Mouse (Mus musculus): ENCODE data around the gene D630003M21Rik. TPM values are rescaled to one million over a fixed set of nuclear protein-coding genes. Genes with fewer than 3 reads are reported as not detected.

D630003M21Rik gene
- polyA plus RNA-seq, 1 experiment from 2014 or later = 8.9 TPM

DNA sequence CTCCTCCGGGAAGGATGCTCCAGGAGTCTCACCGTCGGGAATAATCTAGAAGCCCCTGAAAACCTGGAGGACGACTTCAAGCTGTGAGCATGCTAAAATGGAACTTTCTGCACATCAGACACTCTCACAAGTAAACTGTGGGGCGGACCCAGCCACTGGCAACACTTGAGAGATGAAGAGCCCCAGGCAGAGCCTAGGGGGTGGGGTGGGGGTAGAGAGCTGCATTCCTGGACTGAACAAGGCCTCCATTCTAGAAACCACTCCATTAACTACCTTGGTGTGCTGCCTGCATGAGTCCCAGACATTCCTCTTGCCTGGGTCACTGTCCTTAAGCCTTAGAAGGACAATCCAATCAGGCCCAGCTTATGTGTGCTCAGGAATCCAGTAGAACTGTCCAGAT lies 2.0 kb upstream of the D630003M21Rik start:
- Histone ChIP-seq H3K27me3 (no peaks in the 10 kb centered on the region), H3K4me1 (peaks cover 26% of the 10 kb centered on the region), H3K9me3 (replicated peaks) (no peaks in the 10 kb centered on the region), H3K27ac (0 out of 2 replicates have a peak overlapping the region, but pooled peaks have one; percentile 9), H3K4me3 (no peak overlapping the region), H3K36me3 (no peaks in the 10 kb centered on the region), H3K4me2 (replicated peaks) (no peak overlapping the region), H3K9ac (no peak overlapping the region)
- no peak for ATAC-seq (ENCODE audit: low FRiP score)
- WGBS = 36% methylated on average over 5 of the region's 5 CpGs

DNA sequence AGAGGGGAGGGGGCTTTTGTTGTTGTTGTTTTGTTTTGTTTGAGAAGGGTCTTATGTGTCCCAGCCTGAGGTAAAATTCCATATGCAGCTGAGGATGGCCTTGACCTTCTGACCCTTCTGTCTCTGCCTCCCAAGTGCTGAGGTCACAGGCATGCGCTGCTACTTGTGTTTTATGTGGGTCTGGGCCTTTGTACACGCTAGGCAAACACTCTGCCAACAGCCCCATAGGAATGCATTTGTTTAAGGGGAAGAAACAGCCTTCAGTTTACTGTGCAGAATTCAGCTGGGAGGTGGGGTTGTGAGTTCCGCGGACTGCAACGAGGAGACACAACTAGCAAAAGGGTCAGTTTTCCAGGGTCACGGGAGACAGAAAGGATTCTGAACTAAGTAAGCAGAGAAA lies 1.6 kb upstream of the D630003M21Rik start:
- WGBS = 30% methylated on average over 6 of the region's 6 CpGs

DNA sequence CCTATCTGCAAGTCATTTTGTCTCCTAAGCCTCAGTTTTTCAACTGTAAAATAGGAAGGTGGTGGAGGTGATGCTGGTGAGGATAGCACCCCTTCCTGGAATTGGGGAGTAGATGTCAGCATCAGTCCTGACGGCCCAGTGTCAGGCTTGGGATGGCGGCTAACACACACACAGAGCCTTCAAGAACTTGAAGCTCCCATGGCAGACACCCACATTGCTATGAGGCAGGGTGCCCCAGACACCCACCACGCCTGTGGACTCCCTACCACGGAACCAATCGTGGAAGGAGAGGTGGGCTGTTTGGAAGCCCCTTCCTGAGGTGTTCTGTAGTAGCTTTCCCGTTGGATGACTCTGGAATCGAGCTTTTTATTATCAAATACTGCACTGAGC lies 476 bp upstream of the D630003M21Rik start:
- Histone ChIP-seq H3K9ac (peak overlapping the region; percentile 61), H3K4me2 (replicated peaks) (peak overlapping the region; percentile 87), H3K36me3 (no peaks in the 10 kb centered on the region), H3K4me3 (peak overlapping the region; percentile 42), H3K4me1 (peaks cover 26% of the 10 kb centered on the region), H3K9me3 (replicated peaks) (no peaks in the 10 kb centered on the region), H3K27ac (peak overlapping the region; percentile 76), H3K27me3 (no peaks in the 10 kb centered on the region)
- WGBS = 31% methylated on average over 7 of the region's 7 CpGs
- no peak for ATAC-seq (ENCODE audit: low FRiP score)

More for the DNA sequence above, 1.6 kb upstream of the D630003M21Rik start:
- Histone ChIP-seq H3K4me3 (no peak overlapping the region), H3K36me3 (no peaks in the 10 kb centered on the region), H3K27ac (0 out of 2 replicates have a peak overlapping the region, but pooled peaks have one; percentile 9), H3K9me3 (replicated peaks) (no peaks in the 10 kb centered on the region), H3K4me2 (replicated peaks) (no peak overlapping the region), H3K27me3 (no peaks in the 10 kb centered on the region), H3K4me1 (peaks cover 26% of the 10 kb centered on the region), H3K9ac (no peak overlapping the region)
- ATAC-seq (ENCODE audit: low FRiP score) = no peak

DNA sequence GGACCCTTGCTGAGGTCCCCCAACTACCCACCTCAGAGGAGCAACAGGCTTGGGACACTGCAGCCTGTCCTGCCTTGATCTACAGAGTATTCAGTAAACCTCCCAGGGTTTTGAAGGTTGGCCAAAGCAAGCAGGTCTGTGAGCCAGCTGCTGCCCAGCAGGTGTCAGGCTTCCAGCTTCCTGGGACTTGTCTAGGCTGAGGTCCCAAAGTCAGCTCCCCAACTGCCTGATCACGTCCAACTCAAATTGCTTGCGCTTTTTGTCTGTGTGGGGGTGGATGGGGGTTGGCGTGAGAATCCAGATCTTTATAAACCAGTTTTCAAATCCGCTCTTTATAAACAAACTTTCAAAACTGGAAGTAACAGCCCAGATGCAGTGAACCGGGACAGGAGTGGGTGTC lies 3.7 kb downstream of the D630003M21Rik start:
- Histone ChIP-seq H3K27ac (no peak overlapping the region), H3K4me2 (replicated peaks) (no peak overlapping the region), H3K9ac (no peak overlapping the region), H3K4me3 (no peak overlapping the region), H3K36me3 (no peaks in the 10 kb centered on the region), H3K9me3 (replicated peaks) (no peaks in the 10 kb centered on the region), H3K27me3 (no peaks in the 10 kb centered on the region), H3K4me1 (peaks cover 33% of the 10 kb centered on the region)
- 81% methylated on average over 5 of the region's 5 CpGs for WGBS
- ATAC-seq (ENCODE audit: low FRiP score) = no peak

DNA sequence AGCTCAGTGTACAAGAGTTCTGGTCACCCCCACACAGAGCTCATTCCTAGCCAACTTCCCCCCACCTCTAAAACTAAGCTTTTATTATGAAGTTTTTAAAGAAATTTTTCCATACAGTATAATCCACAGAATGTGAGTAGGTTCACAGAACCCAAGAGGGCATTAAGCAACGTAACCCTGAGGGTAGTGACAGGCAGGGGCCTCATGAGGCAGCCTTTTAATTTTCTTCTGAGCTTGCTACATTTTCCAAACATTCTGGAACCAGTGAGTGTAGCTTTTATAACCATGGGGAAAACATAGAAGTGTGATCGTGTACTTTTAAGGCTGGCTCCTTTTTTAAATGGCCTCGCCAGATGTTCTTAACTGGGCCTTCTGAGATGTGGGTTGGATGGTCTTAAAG lies 5.5 kb downstream of the D630003M21Rik start:
- H3K4me1 ChIP-seq = peaks cover 20% of the 10 kb centered on the region
- H3K4me3 ChIP-seq = no peak overlapping the region
- H3K9me3 ChIP-seq (replicated peaks) = no peaks in the 10 kb centered on the region
- H3K27ac ChIP-seq = no peak overlapping the region
- no peak overlapping the region for H3K4me2 ChIP-seq (replicated peaks)
- no peak for ATAC-seq (ENCODE audit: low FRiP score)
- WGBS = 80% methylated on average over 3 of the region's 3 CpGs
- no peaks in the 10 kb centered on the region for H3K27me3 ChIP-seq
- no peaks in the 10 kb centered on the region for H3K36me3 ChIP-seq
- no peak overlapping the region for H3K9ac ChIP-seq

DNA sequence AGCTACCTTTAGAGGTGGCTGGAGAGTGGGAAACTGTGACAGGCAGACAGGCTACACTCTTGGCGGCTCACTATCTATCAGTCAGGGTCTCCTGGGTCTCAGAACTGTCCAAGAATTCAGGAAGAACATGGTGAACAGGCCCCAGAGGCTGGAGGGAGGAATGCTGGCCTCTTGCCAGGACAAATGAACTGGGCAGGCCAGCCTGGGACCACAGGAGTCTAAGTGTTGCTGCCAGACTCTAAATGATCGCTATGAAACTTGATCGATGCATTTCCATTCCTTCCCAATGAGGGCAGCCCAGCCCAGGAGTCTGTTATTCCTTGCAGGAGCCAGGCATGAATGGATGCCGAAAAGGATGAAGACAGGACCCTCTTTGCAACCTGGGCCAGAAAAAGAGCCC lies 6.4 kb downstream of the D630003M21Rik start:
- no peak overlapping the region for H3K9ac ChIP-seq

DNA sequence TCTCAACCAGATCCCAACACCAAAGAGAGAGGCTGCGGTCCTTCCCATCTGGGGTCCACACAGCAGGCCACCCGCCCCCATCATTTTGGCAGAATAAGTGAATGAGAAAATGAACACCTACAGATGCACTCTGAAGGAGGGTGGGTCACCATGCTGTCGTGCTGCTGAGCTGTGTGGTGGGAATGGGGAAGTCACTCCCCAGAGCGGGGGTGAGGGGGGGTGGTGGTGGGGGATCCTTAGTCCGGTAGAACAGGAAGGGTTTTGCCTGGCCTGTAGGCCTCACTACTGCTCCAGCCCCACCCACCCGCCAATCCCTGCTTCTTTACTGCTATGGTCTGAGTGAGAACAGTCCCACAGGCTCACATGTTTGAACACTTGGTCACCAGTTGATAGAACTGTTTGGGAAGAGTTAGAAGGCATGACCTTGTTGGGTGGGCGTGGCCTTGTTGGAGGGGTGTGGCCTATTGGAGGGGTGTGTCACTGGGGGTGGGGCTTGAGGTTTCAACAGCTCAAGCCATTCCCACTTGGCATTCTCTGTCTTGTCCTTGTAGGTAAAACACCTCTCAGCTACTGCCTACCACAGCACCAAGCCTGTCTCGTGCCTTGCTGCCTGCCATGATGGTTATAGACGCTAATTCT lies 7.5 kb downstream of the D630003M21Rik start:
- 89% methylated on average over 9 of the region's 9 CpGs for WGBS
- Histone ChIP-seq H3K9ac (no peak overlapping the region), H3K36me3 (no peaks in the 10 kb centered on the region), H3K4me2 (replicated peaks) (no peak overlapping the region), H3K4me1 (peaks cover 12% of the 10 kb centered on the region), H3K9me3 (replicated peaks) (no peaks in the 10 kb centered on the region), H3K4me3 (no peak overlapping the region), H3K27me3 (no peaks in the 10 kb centered on the region), H3K27ac (no peak overlapping the region)
- no peak for ATAC-seq (ENCODE audit: low FRiP score)

More for the DNA sequence above, 6.4 kb downstream of the D630003M21Rik start:
- peak overlapping the region; percentile 44; the same call in 1 of the 2 replicates for H3K27ac ChIP-seq
- H3K27me3 ChIP-seq = no peaks in the 10 kb centered on the region
- WGBS = 57% methylated on average over 4 of the region's 4 CpGs
- no peak for ATAC-seq (ENCODE audit: low FRiP score)
- H3K36me3 ChIP-seq = no peaks in the 10 kb centered on the region
- H3K4me1 ChIP-seq = peaks cover 12% of the 10 kb centered on the region
- no peaks in the 10 kb centered on the region for H3K9me3 ChIP-seq (replicated peaks)
- no peak overlapping the region for H3K4me2 ChIP-seq (replicated peaks)
- no peak overlapping the region for H3K4me3 ChIP-seq

DNA sequence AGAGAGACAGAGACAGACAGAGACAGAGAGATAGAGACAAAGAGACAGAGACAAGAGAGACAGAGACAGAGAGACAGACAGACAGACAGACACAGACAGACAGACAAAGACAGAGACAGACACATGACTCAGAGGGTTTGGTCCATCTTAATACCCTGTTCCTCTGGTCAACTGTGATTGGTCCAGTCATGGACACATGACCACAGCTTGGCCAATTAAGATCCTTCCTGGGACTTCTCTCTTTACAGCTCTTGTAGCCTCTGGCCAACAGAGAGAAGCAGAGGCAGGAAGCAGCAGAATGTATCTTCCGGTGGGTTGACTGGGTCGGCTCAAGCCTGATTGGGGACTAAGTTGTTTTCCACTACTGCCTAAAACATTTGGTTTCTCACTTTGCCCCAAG lies 9.5 kb downstream of the D630003M21Rik start:
- H3K27ac ChIP-seq = no peak overlapping the region
- H3K4me1 ChIP-seq = peaks cover 14% of the 10 kb centered on the region
- no peaks in the 10 kb centered on the region for H3K9me3 ChIP-seq (replicated peaks)
- no peak for ATAC-seq (ENCODE audit: low FRiP score)
- H3K4me2 ChIP-seq (replicated peaks) = no peak overlapping the region
- no peaks in the 10 kb centered on the region for H3K27me3 ChIP-seq
- H3K4me3 ChIP-seq = no peak overlapping the region
- no peaks in the 10 kb centered on the region for H3K36me3 ChIP-seq
- no peak overlapping the region for H3K9ac ChIP-seq
- WGBS = 93% methylated on average over 2 of the region's 2 CpGs

DNA sequence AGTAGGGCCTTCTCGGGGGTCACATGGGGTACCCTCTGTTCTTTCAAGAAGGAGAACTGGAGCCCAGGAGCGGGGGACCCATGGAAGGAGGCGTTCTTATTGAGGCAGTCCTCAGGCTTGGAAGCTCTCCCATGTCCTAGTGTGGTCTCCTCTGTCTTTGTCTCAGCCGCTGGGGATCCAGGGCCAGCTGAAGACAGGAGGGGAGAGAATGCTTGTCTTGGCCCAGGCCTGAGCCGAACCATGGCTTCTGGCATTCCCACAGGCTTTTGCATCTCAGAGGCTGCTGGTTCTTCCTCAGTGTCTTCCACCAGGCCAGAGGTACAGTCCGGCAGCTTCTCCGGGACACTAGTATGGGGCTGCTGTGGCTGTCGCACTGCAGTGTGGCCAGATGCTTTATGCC lies 12.5 kb downstream of the D630003M21Rik start:
- no peak overlapping the region for H3K4me3 ChIP-seq
- no peaks in the 10 kb centered on the region for H3K9me3 ChIP-seq (replicated peaks)
- H3K4me2 ChIP-seq (replicated peaks) = no peak overlapping the region
- H3K36me3 ChIP-seq = no peaks in the 10 kb centered on the region
- no peak overlapping the region for H3K27ac ChIP-seq
- H3K9ac ChIP-seq = no peak overlapping the region
- H3K27me3 ChIP-seq = no peaks in the 10 kb centered on the region
- H3K4me1 ChIP-seq = peaks cover 3% of the 10 kb centered on the region; the same call in 1 of the 2 replicates
- 95% methylated on average over 8 of the region's 8 CpGs for WGBS
- no peak for ATAC-seq (ENCODE audit: low FRiP score)

DNA sequence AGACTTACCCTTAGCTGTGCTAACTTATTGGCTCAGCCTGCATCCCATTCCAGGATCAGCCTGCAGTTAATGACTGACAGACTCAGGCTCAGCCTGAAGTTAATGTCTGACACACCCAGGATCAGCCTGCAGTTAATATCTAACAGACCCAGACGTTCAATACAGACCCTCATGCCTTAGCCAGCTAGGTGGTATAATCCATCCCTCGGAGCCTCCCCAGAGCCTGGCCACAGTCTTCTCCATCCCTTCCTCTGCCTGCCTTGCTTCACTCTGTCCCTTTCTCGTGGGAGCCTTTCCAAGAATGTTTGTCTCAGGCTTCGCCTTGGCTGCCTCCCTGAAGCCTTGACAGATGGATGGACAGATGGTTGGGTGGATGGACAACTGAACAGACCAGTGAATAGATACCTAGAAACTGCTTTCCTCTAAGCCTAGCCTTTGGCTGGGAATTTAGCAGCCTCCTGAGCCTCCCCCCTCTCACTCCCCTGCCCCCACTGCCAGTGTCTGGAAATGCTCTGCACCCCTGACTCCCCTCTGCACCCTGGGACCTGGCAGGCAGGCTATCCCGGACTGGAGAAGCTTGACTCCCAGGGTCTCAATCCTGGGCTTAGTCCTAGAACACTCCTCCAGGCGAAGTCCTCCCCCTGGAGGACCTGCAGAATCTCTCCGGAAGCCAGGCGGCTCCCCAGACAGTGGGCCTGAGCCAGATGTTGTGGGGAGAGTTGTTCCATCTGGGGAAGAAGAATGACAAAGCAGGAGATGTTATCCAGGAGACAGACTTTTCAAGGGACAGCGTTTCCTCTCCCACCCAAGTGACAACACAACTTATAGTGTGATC lies 13.5 kb downstream of the D630003M21Rik start:
- Histone ChIP-seq H3K27me3 (no peaks in the 10 kb centered on the region), H3K27ac (peak overlapping the region; percentile 8; the same call in 1 of the 2 replicates), H3K4me2 (replicated peaks) (no peak overlapping the region), H3K4me3 (no peak overlapping the region), H3K4me1 (peaks cover 7% of the 10 kb centered on the region; the same call in 1 of the 2 replicates), H3K9ac (no peak overlapping the region), H3K9me3 (replicated peaks) (no peaks in the 10 kb centered on the region), H3K36me3 (no peaks in the 10 kb centered on the region)
- 49% methylated on average over 9 of the region's 9 CpGs for WGBS
- no peak for ATAC-seq (ENCODE audit: low FRiP score)

DNA sequence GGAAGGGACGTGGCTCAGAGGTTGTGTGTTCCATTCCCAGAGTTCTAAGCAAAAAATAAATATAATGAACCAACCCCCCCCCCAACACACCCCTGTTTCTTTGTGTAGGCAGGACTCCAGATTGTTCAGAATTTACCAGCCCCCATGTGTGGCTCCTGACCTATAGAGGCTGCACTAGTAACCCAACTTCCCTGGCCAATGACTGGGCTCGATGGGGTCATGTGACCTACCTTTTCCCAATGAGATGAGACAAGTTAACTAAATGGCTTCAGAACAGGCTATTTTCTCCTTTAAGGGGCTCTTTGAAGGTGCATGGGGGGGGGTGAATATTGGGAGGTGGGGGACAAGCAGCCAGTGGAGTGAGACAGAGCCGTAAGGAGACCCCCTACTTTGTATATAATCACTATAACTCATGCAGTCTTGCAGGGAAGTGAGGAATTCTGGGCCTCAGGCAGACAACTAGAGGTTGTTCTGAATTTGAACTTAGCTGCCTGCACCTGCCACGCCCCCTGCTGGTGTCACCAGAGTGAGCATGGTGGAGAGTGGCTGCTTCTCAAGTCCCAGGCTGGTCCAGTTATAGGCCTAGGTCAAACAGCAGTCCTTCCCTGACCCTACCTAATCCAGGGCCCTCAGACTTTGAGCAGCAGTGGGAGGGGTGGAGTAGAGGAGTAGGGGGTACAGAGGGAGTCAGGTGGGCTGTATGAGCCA lies 17.1 kb downstream of the D630003M21Rik start:
- H3K9me3 ChIP-seq (replicated peaks) = no peaks in the 10 kb centered on the region
- no peaks in the 10 kb centered on the region for H3K36me3 ChIP-seq
- no peak overlapping the region for H3K9ac ChIP-seq
- H3K4me1 ChIP-seq = peaks cover 16% of the 10 kb centered on the region; the same call in 1 of the 2 replicates
- no peak overlapping the region for H3K4me3 ChIP-seq
- WGBS = 51% methylated on average over 4 of the region's 4 CpGs
- no peaks in the 10 kb centered on the region for H3K27me3 ChIP-seq
- H3K4me2 ChIP-seq (replicated peaks) = no peak overlapping the region
- no peak overlapping the region for H3K27ac ChIP-seq
- no peak for ATAC-seq (ENCODE audit: low FRiP score)

DNA sequence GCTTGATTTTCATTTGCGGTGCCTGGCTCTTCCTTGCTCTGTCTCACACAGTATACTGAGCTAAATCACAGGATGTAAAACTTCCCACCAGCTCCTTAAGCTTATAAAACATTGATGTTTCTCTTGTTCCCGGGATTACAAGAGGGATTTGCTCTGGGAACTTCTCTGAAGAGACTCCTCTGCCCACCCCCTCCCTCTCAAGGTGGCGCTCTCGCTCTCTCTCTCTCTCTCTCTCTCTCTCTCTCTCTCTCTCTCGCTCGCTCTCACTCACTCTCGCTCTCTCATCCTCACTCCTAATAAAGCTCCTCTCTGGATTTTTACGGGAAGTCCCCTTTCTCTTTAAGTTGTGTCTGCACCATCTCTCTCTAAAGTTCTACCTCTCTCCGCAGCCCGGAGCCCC lies 18.1 kb downstream of the D630003M21Rik start:
- ATAC-seq (ENCODE audit: low FRiP score) = no peak
- no peak overlapping the region; the same call in 1 of the 2 replicates for H3K4me2 ChIP-seq (replicated peaks)
- H3K9me3 ChIP-seq (replicated peaks) = no peaks in the 10 kb centered on the region
- H3K36me3 ChIP-seq = no peaks in the 10 kb centered on the region
- peaks cover 16% of the 10 kb centered on the region; the same call in 1 of the 2 replicates for H3K4me1 ChIP-seq
- no peak overlapping the region for H3K9ac ChIP-seq
- H3K27me3 ChIP-seq = no peaks in the 10 kb centered on the region
- no peak overlapping the region for H3K4me3 ChIP-seq
- 41% methylated on average over 10 of the region's 10 CpGs for WGBS
- H3K27ac ChIP-seq = no peak overlapping the region

Measured in hindbrain, embryonic 12.5 days (tissue).